Mouse (Mus musculus): ENCODE results near the gene Ltbr. TPM values are rescaled to one million over a fixed set of nuclear protein-coding genes. Genes with fewer than 3 reads are reported as not detected.

The Ltbr gene
- total and polyA plus RNA-seq, 3 experiments, result not detected

DNA sequence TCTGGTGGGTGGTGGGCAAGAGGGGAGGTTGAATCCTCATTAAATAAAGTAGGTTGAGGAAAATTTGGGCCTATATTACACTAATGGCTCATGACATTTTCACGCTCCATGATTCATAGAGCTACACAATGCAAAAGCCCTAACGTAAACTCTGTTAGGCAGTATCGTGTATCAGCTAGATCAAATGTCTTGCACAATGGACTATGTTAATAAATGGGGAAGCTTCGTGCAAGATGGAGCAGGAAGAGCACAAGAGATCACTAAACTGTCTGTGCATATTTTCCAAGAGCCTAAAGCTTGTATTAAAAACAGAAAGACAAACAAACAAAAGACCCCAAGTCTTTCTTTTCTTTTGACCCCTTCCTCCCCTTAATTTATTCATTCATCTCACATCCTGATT lies 19.6 kb downstream of the Ltbr start:
- Histone ChIP-seq H3K9me3 (replicated peaks; ENCODE audit: low read length) (peaks cover 22% of the 10 kb centered on the region), H3K27me3 (replicated peaks) (peaks cover 86% of the 10 kb centered on the region), H3K27ac (ENCODE audit: insufficient read depth, low read depth) (no peak overlapping the region), H3K9ac (ENCODE audit: insufficient read depth, low read depth) (no peak overlapping the region), H3K4me1 (ENCODE audit: control insufficient read depth in 1 of 2, insufficient read depth in 2 of 2) (no peaks in the 10 kb centered on the region), H3K36me3 (replicated peaks in 1 of 2; ENCODE audit: control insufficient read depth in 1 of 2, insufficient read depth in 1 of 2, low read length in 1 of 2) (no peaks in the 10 kb centered on the region), H3K4me3 (replicated peaks in 1 of 3; ENCODE audit: low read depth in 2 of 3, low read length in 2 of 3, poor library complexity in 1 of 3) (no peak overlapping the region), H3K4me2 (ENCODE audit: insufficient read depth, low read depth, poor library complexity, severe bottlenecking) (no peak overlapping the region), H3K79me2 (replicated peaks; ENCODE audit: control insufficient read depth, extremely low read depth, insufficient read depth, poor library complexity, severe bottlenecking) (no peaks in the 10 kb centered on the region)
- TF ChIP-seq ETS1 (conservative IDR thresholded peaks at IDR 0.05; ENCODE audit: low read depth, low read length) (no peak), CHD1 (IDR thresholded peaks at IDR 0.05; ENCODE audit: low read depth, low read length) (no peak), POLR2A (IDR thresholded peaks at IDR 0.05; ENCODE audit: low read depth, low read length) (no peak), GABPA (IDR thresholded peaks at IDR 0.05; ENCODE audit: insufficient replicate concordance, low read depth, low read length) (no peak)
- dilution Hi-C loops (cut with MboI; ENCODE audit: extremely low pct_ligation_motif_present, extremely low pct_unique_long_range_greater_than_20kb, low sequenced_read_pairs) (no loop called here), in situ Hi-C loops (cut with MboI; ENCODE audit: low pct_ligation_motif_present, low pct_unique_long_range_greater_than_20kb, low sequenced_read_pairs) (no loop called here)
- no peak for DNase-seq (ENCODE audit: extremely low read depth)

- Histone ChIP-seq H3K79me2 (replicated peaks; ENCODE audit: control insufficient read depth, extremely low read depth, insufficient read depth, poor library complexity, severe bottlenecking) (no peaks in the 10 kb centered on the region), H3K27me3 (replicated peaks) (peaks cover 95% of the 10 kb centered on the region), H3K4me1 (ENCODE audit: control insufficient read depth in 1 of 2, insufficient read depth in 2 of 2) (no peaks in the 10 kb centered on the region), H3K36me3 (replicated peaks in 1 of 2; ENCODE audit: control insufficient read depth in 1 of 2, insufficient read depth in 1 of 2, low read length in 1 of 2) (no peaks in the 10 kb centered on the region), H3K4me3 (replicated peaks in 1 of 3; ENCODE audit: low read depth in 2 of 3, low read length in 2 of 3, poor library complexity in 1 of 3) (no peak overlapping the region), H3K9me3 (replicated peaks; ENCODE audit: low read length) (peaks cover 17% of the 10 kb centered on the region), H3K4me2 (ENCODE audit: insufficient read depth, low read depth, poor library complexity, severe bottlenecking) (no peak overlapping the region), H3K27ac (ENCODE audit: insufficient read depth, low read depth) (no peak overlapping the region), H3K9ac (ENCODE audit: insufficient read depth, low read depth) (no peak overlapping the region)
- no peak for DNase-seq (ENCODE audit: extremely low read depth)
- TF ChIP-seq JUND (conservative IDR thresholded peaks at IDR 0.05; ENCODE audit: low read depth, low read length), result no peak
- dilution Hi-C loops (cut with MboI; ENCODE audit: extremely low pct_ligation_motif_present, extremely low pct_unique_long_range_greater_than_20kb, low sequenced_read_pairs), result no loop called here
- in situ Hi-C loops (cut with MboI; ENCODE audit: low pct_ligation_motif_present, low pct_unique_long_range_greater_than_20kb, low sequenced_read_pairs), result no loop called here
Observed at GRCm38 (mm10) chr6:125292256-125292655, 21.4 kb downstream of the Ltbr start.

- TF ChIP-seq KAT2A (IDR thresholded peaks at IDR 0.05; ENCODE audit: insufficient replicate concordance, low read length) (no peak), MEF2A (IDR thresholded peaks at IDR 0.05; ENCODE audit: borderline replicate concordance, low read depth, low read length) (no peak), MAX (IDR thresholded peaks at IDR 0.05; ENCODE audit: low read length) (no peak), UBTF (IDR thresholded peaks at IDR 0.05; ENCODE audit: low read depth, low read length) (no peak), MYC (IDR thresholded peaks at IDR 0.05; ENCODE audit: low read depth, low read length) (no peak), SMC3 (IDR thresholded peaks at IDR 0.05; ENCODE audit: low read depth, low read length) (no peak), JUN (IDR thresholded peaks at IDR 0.05; ENCODE audit: insufficient read depth, low read depth, low read length) (no peak), BHLHE40 (IDR thresholded peaks at IDR 0.05; ENCODE audit: low read depth, low read length) (no peak), TCF12 (IDR thresholded peaks at IDR 0.05; ENCODE audit: low read depth, low read length) (no peak), ZNF384 (IDR thresholded peaks at IDR 0.05; ENCODE audit: low read depth, low read length) (no peak), ZKSCAN1 (IDR thresholded peaks at IDR 0.05; ENCODE audit: borderline replicate concordance, low read depth, low read length) (no peak), RCOR1 (conservative IDR thresholded peaks at IDR 0.05; ENCODE audit: low read depth, low read length) (no peak), ELF1 (IDR thresholded peaks at IDR 0.05; ENCODE audit: low read depth, low read length) (no peak)
Observed at GRCm38 (mm10) chr6:125291329-125291728, 22.4 kb downstream of the Ltbr start.

More at GRCm38 (mm10) chr6:125291329-125291728, 22.4 kb downstream of the Ltbr start:
- Histone ChIP-seq H3K9ac (ENCODE audit: insufficient read depth, low read depth) (no peak overlapping the region), H3K4me1 (ENCODE audit: control insufficient read depth in 1 of 2, insufficient read depth in 2 of 2) (no peaks in the 10 kb centered on the region), H3K4me3 (replicated peaks in 1 of 3; ENCODE audit: low read depth in 2 of 3, low read length in 2 of 3, poor library complexity in 1 of 3) (no peak overlapping the region), H3K4me2 (ENCODE audit: insufficient read depth, low read depth, poor library complexity, severe bottlenecking) (no peak overlapping the region), H3K27me3 (replicated peaks) (peaks cover 93% of the 10 kb centered on the region), H3K9me3 (replicated peaks; ENCODE audit: low read length) (peaks cover 17% of the 10 kb centered on the region), H3K79me2 (replicated peaks; ENCODE audit: control insufficient read depth, extremely low read depth, insufficient read depth, poor library complexity, severe bottlenecking) (no peaks in the 10 kb centered on the region), H3K27ac (ENCODE audit: insufficient read depth, low read depth) (no peak overlapping the region), H3K36me3 (replicated peaks in 1 of 2; ENCODE audit: control insufficient read depth in 1 of 2, insufficient read depth in 1 of 2, low read length in 1 of 2) (no peaks in the 10 kb centered on the region)
- in situ Hi-C loops (cut with MboI; ENCODE audit: low pct_ligation_motif_present, low pct_unique_long_range_greater_than_20kb, low sequenced_read_pairs), result no loop called here
- dilution Hi-C loops (cut with MboI; ENCODE audit: extremely low pct_ligation_motif_present, extremely low pct_unique_long_range_greater_than_20kb, low sequenced_read_pairs), result no loop called here
- DNase-seq (ENCODE audit: extremely low read depth), result no peak

Measured in CH12.LX (cell line).